In genomic region chr11:117109179-117109954, GRCm38 (mm10) we compare ENCODE assay signal across 10 mouse cellular contexts. TPM values are rescaled to one million over a fixed set of nuclear protein-coding genes. Genes with fewer than 3 reads are reported as not detected.
DNase-seq lines count a peak whose midpoint lies in the region; ATAC-seq lines count a peak whose summit lies in the region.
"Had no signal": no experiment of that assay in that cellular context is flagged by ENCODE, and none has a peak within 500 bp of the region (broad histone marks: within the 10 kb centered on the region; RNA-seq: fewer than 3 reads in every experiment).

No protein-coding gene starts in this region.

- H3K9me3 ChIP-seq in forebrain, embryonic 13.5 days (replicated peaks), result no peaks in the 10 kb centered on the region
- no peaks in the 10 kb centered on the region for H3K9me3 ChIP-seq in forebrain, embryonic 11.5 days (ENCODE audit: control insufficient read depth, low read length)
- no peaks in the 10 kb centered on the region for H3K9me3 ChIP-seq in liver, embryonic 16.5 days (replicated peaks; ENCODE audit: control insufficient read depth, low read length)
- H3K9me3 ChIP-seq in liver, embryonic 11.5 days (ENCODE audit: control insufficient read depth, low read length), result no peaks in the 10 kb centered on the region
- no peaks in the 10 kb centered on the region for H3K9me3 ChIP-seq in embryonic facial prominence, embryonic 12.5 days
- H3K9me3 ChIP-seq: hindbrain, embryonic 13.5 days had no signal

- no peaks in the 10 kb centered on the region for H3K36me3 ChIP-seq in forebrain, embryonic 13.5 days (ENCODE audit: poor library complexity, severe bottlenecking)
- no peaks in the 10 kb centered on the region for H3K36me3 ChIP-seq in forebrain, embryonic 11.5 days (ENCODE audit: control insufficient read depth, insufficient read depth, low read length)
- H3K36me3 ChIP-seq in liver, embryonic 16.5 days (ENCODE audit: control insufficient read depth, insufficient read depth), result no peaks in the 10 kb centered on the region
- no peaks in the 10 kb centered on the region for H3K36me3 ChIP-seq in liver, embryonic 11.5 days (ENCODE audit: control insufficient read depth, insufficient read depth, low read length)
- H3K36me3 ChIP-seq in embryonic facial prominence, embryonic 12.5 days, result no peaks in the 10 kb centered on the region
- H3K36me3 ChIP-seq: hindbrain, embryonic 13.5 days had no signal

- no peak for ATAC-seq in forebrain, embryonic 13.5 days
- no peak for ATAC-seq in forebrain, embryonic 11.5 days (replicated peaks; ENCODE audit: low FRiP score)
- no peak for ATAC-seq in liver, embryonic 16.5 days (ENCODE audit: low read depth)
- ATAC-seq in liver, embryonic 11.5 days (replicated peaks; ENCODE audit: low FRiP score), result no peak
- no peak for ATAC-seq in embryonic facial prominence, embryonic 12.5 days (ENCODE audit: insufficient number of reproducible peaks, insufficient read depth, low FRiP score, low TSS enrichment)
- peak; percentile 83 for ATAC-seq in monocyte, adult 5-6 weeks (replicated peaks; ENCODE audit: insufficient number of reproducible peaks, low FRiP score, low TSS enrichment, poor library complexity, severe bottlenecking)

- H3K27ac ChIP-seq in forebrain, embryonic 13.5 days, result peak overlapping the region; percentile 41; the same call in 1 of the 2 replicates
- H3K27ac ChIP-seq in forebrain, embryonic 11.5 days (ENCODE audit: low read depth, low read length), result no peak overlapping the region
- peak overlapping the region; percentile 12; the same call in 1 of the 2 replicates for H3K27ac ChIP-seq in liver, embryonic 16.5 days (ENCODE audit: low read length)
- H3K27ac ChIP-seq in liver, embryonic 11.5 days (ENCODE audit: low read depth, low read length), result no peak overlapping the region
- H3K27ac ChIP-seq in embryonic facial prominence, embryonic 12.5 days, result peak overlapping the region; percentile 74
- H3K27ac ChIP-seq: hindbrain, embryonic 13.5 days; liver, embryonic 14.5 days had no signal

- no peak for DNase-seq in forebrain, embryonic 11.5 days (ENCODE audit: low spot score)
- DNase-seq in liver, embryonic 11.5 days (ENCODE audit: low spot score), result no peak
- DNase-seq in adrenal gland, postnatal 25 days, result no peak
- no peak for DNase-seq in gastrocnemius, postnatal 14 days

- peaks cover 30% of the 10 kb centered on the region for H3K4me1 ChIP-seq in forebrain, embryonic 13.5 days
- peaks cover 3% of the 10 kb centered on the region for H3K4me1 ChIP-seq in forebrain, embryonic 11.5 days (replicated peaks; ENCODE audit: control insufficient read depth, insufficient read depth, low read length)
- H3K4me1 ChIP-seq in liver, embryonic 16.5 days (ENCODE audit: control insufficient read depth, low read depth, low read length), result peaks cover 39% of the 10 kb centered on the region
- peaks cover 32% of the 10 kb centered on the region for H3K4me1 ChIP-seq in liver, embryonic 11.5 days (replicated peaks; ENCODE audit: control insufficient read depth, insufficient read depth, low read length)
- H3K4me1 ChIP-seq in embryonic facial prominence, embryonic 12.5 days, result peaks cover 41% of the 10 kb centered on the region

- WGBS in forebrain, embryonic 13.5 days, result 89% methylated on average over 12 of the region's 12 CpGs
- WGBS in forebrain, embryonic 11.5 days, result 88% methylated on average over 12 of the region's 12 CpGs
- WGBS in liver, embryonic 16.5 days (ENCODE audit: insufficient replicate concordance), result 30% methylated on average over 12 of the region's 12 CpGs
- 60% methylated on average over 12 of the region's 12 CpGs for WGBS in liver, embryonic 11.5 days
- WGBS in embryonic facial prominence, embryonic 12.5 days, result 87% methylated on average over 12 of the region's 12 CpGs

- H3K27me3 ChIP-seq in forebrain, embryonic 13.5 days, result no peaks in the 10 kb centered on the region
- H3K27me3 ChIP-seq in forebrain, embryonic 11.5 days (ENCODE audit: control insufficient read depth, insufficient read depth, low read length), result no peaks in the 10 kb centered on the region
- H3K27me3 ChIP-seq in liver, embryonic 16.5 days (ENCODE audit: control insufficient read depth, insufficient read depth, low read depth, low read length), result no peaks in the 10 kb centered on the region
- H3K27me3 ChIP-seq in liver, embryonic 11.5 days (replicated peaks; ENCODE audit: control insufficient read depth, insufficient read depth, low read length), result no peaks in the 10 kb centered on the region
- H3K27me3 ChIP-seq in embryonic facial prominence, embryonic 12.5 days, result no peaks in the 10 kb centered on the region
- H3K27me3 ChIP-seq: hindbrain, embryonic 13.5 days had no signal

- H3K4me2 ChIP-seq in forebrain, embryonic 13.5 days, result no peak overlapping the region
- H3K4me2 ChIP-seq in forebrain, embryonic 11.5 days (ENCODE audit: low read depth, low read length, severe bottlenecking), result no peak overlapping the region
- no peak overlapping the region for H3K4me2 ChIP-seq in liver, embryonic 16.5 days (ENCODE audit: low read depth, low read length)
- no peak overlapping the region for H3K4me2 ChIP-seq in liver, embryonic 11.5 days
- no peak overlapping the region for H3K4me2 ChIP-seq in embryonic facial prominence, embryonic 12.5 days (replicated peaks)
- H3K4me2 ChIP-seq: hindbrain, embryonic 13.5 days had no signal

- intact Hi-C loops in gastrocnemius, postnatal 14 days (cut with DNase I; ENCODE audit: low total_unique reads), result no loop called here

- H3K4me3 ChIP-seq in forebrain, embryonic 13.5 days, result no peak overlapping the region
- H3K4me3 ChIP-seq in forebrain, embryonic 11.5 days (ENCODE audit: low read depth, low read length), result no peak overlapping the region
- H3K4me3 ChIP-seq in liver, embryonic 16.5 days (ENCODE audit: low read depth, low read length), result no peak overlapping the region
- no peak overlapping the region for H3K4me3 ChIP-seq in liver, embryonic 11.5 days (ENCODE audit: low read depth, low read length)
- H3K4me3 ChIP-seq in embryonic facial prominence, embryonic 12.5 days, result no peak overlapping the region
- H3K4me3 ChIP-seq: hindbrain, embryonic 13.5 days had no signal

- H3K9ac ChIP-seq in forebrain, embryonic 13.5 days, result no peak overlapping the region
- H3K9ac ChIP-seq in forebrain, embryonic 11.5 days (ENCODE audit: low read length), result no peak overlapping the region
- H3K9ac ChIP-seq in liver, embryonic 16.5 days (ENCODE audit: low read depth, low read length), result no peak overlapping the region
- H3K9ac ChIP-seq in liver, embryonic 11.5 days (ENCODE audit: low read depth, low read length), result no peak overlapping the region
- no peak overlapping the region for H3K9ac ChIP-seq in embryonic facial prominence, embryonic 12.5 days
- H3K9ac ChIP-seq: hindbrain, embryonic 13.5 days; liver, embryonic 14.5 days had no signal

RNA-seq across cellular contexts. Expression of gene Sec14l1, which starts 5.6 kb away (rescaled TPM):
- polyA plus RNA-seq in forebrain, embryonic 13.5 days (2015; fragmentation: Nextera tagmentation; extraction: Ambion mirVana), result 60.3 and 62.1 TPM in 2 replicates
- 36.8 and 40.6 TPM in 2 replicates for polyA plus RNA-seq in forebrain, embryonic 11.5 days (2014; fragmentation: Nextera tagmentation; extraction: Ambion mirVana)
- polyA plus RNA-seq in liver, embryonic 16.5 days (2015; fragmentation: Nextera tagmentation; extraction: Ambion mirVana), result 18.4 and 19.3 TPM in 2 replicates
- 20.9 and 22.8 TPM in 2 replicates for polyA plus RNA-seq in liver, embryonic 11.5 days (2014; fragmentation: Nextera tagmentation; extraction: Ambion mirVana)
- 55.6 and 61.0 TPM in 2 replicates for polyA plus RNA-seq in embryonic facial prominence, embryonic 12.5 days (2016; fragmentation: Nextera tagmentation; extraction: Ambion mirVana)
- total RNA-seq in monocyte, adult 5-6 weeks (2017), result 65.4 to 73.2 TPM (median 72.7 TPM) in 3 replicates
- 157 and 195 TPM in 2 replicates for total RNA-seq in adrenal gland, postnatal 25 days (2021)
- 10 to 100 TPM; 58.1 to 58.7 TPM for total RNA-seq in gastrocnemius, postnatal 14 days (2021)

Comparison
In these comparisons a context has a peak if more than half of its experiments do, and no peak if none do; other contexts are left out.
1. H3K27ac ChIP-seq: peak in forebrain, embryonic 13.5 days (single experiment), liver, embryonic 16.5 days (single experiment) and embryonic facial prominence, embryonic 12.5 days (single experiment); none in forebrain, embryonic 11.5 days (single experiment) and liver, embryonic 11.5 days (single experiment).